In the genomic region with DNA sequence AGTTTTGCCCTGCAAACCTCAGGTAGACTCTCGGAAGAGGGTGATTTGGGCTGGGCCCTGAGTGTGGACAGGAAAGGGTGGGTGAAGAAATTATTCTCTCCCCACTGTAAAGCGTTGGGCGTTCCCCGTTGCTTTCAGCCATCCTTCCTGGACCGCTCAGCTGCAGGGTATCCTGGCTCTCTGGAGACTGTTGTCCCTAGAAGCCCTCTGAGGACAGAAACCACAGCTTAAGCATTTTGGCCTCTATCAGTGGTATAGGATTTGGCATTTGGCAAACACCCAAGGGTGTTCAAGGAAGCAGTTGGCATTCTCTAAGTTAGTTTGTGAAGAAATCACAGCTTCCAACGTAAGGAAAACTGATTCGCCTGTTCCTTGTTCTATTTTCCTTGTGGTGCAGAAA, we compare ENCODE assay signal across 15 mouse cellular contexts.
DNase-seq lines count a peak whose midpoint lies in the region; ATAC-seq and TF ChIP-seq lines count a peak whose summit lies in the region.
"Had no signal": no experiment of that assay in that cellular context is flagged by ENCODE, and none has a peak within 500 bp of the region (broad histone marks: within the 10 kb centered on the region; RNA-seq: fewer than 3 reads in every experiment).

No protein-coding gene starts in this region.

- H3K9me3 ChIP-seq in forebrain, embryonic 13.5 days (replicated peaks): no peaks in the 10 kb centered on the region
- H3K9me3 ChIP-seq in forebrain, embryonic 12.5 days: no peaks in the 10 kb centered on the region
- no peaks in the 10 kb centered on the region for H3K9me3 ChIP-seq in kidney, postnatal 0 days (replicated peaks; ENCODE audit: low read length)
- H3K9me3 ChIP-seq in neural tube, embryonic 13.5 days: no peaks in the 10 kb centered on the region
- no peaks in the 10 kb centered on the region for H3K9me3 ChIP-seq in neural tube, embryonic 15.5 days (replicated peaks)
- H3K9me3 ChIP-seq: embryonic facial prominence, embryonic 12.5 days; intestine, embryonic 15.5 days had no signal

- no peaks in the 10 kb centered on the region for H3K27me3 ChIP-seq in forebrain, embryonic 13.5 days
- no peaks in the 10 kb centered on the region for H3K27me3 ChIP-seq in forebrain, embryonic 12.5 days
- no peaks in the 10 kb centered on the region for H3K27me3 ChIP-seq in kidney, postnatal 0 days (ENCODE audit: insufficient read depth, low read length)
- H3K27me3 ChIP-seq in neural tube, embryonic 13.5 days: no peaks in the 10 kb centered on the region
- no peaks in the 10 kb centered on the region for H3K27me3 ChIP-seq in neural tube, embryonic 15.5 days (replicated peaks)
- H3K27me3 ChIP-seq: embryonic facial prominence, embryonic 12.5 days; intestine, embryonic 15.5 days had no signal

- H3K9ac ChIP-seq in forebrain, embryonic 13.5 days: no peak overlapping the region
- no peak overlapping the region for H3K9ac ChIP-seq in forebrain, embryonic 12.5 days
- no peak overlapping the region for H3K9ac ChIP-seq in kidney, postnatal 0 days (ENCODE audit: low read depth, low read length)
- H3K9ac ChIP-seq in neural tube, embryonic 13.5 days: no peak overlapping the region
- H3K9ac ChIP-seq in neural tube, embryonic 15.5 days (replicated peaks): no peak overlapping the region
- H3K9ac ChIP-seq: embryonic facial prominence, embryonic 12.5 days; intestine, embryonic 15.5 days; lung, embryonic 14.5 days had no signal

- ATAC-seq in forebrain, embryonic 13.5 days: no peak
- ATAC-seq in forebrain, embryonic 12.5 days (ENCODE audit: low FRiP score): no peak
- no peak for ATAC-seq in kidney, postnatal 0 days (replicated peaks; ENCODE audit: low FRiP score, low read depth)
- no peak for ATAC-seq in neural tube, embryonic 13.5 days (ENCODE audit: low read depth)
- no peak for ATAC-seq in neural tube, embryonic 15.5 days (ENCODE audit: low FRiP score)
- ATAC-seq: forebrain, embryonic 16.5 days had no signal

- peaks cover 18% of the 10 kb centered on the region for H3K4me1 ChIP-seq in forebrain, embryonic 13.5 days
- peaks cover 18% of the 10 kb centered on the region for H3K4me1 ChIP-seq in forebrain, embryonic 12.5 days
- H3K4me1 ChIP-seq in kidney, postnatal 0 days (replicated peaks; ENCODE audit: insufficient read depth, low read length): peaks cover 8% of the 10 kb centered on the region
- peaks cover 45% of the 10 kb centered on the region for H3K4me1 ChIP-seq in neural tube, embryonic 13.5 days (replicated peaks)
- H3K4me1 ChIP-seq in neural tube, embryonic 15.5 days: peaks cover 26% of the 10 kb centered on the region

- no peak for DNase-seq in kidney, postnatal 0 days (ENCODE audit: low spot score)
- no peak for DNase-seq in kidney, postnatal 14 days
- DNase-seq in lung, postnatal 36 days: peak; percentile 50
- DNase-seq in natural killer cell, adult 2 months (ENCODE audit: low spot score in 2 of 2): no peak
- DNase-seq: adrenal gland, postnatal 10 days; cerebellum, postnatal 14 days; layer of hippocampus, postnatal 36 days; lung, embryonic 14.5 days had no signal

- no peak overlapping the region for H3K4me3 ChIP-seq in forebrain, embryonic 13.5 days
- H3K4me3 ChIP-seq in forebrain, embryonic 12.5 days (replicated peaks): no peak overlapping the region
- H3K4me3 ChIP-seq in kidney, postnatal 0 days (replicated peaks; ENCODE audit: low read depth, low read length): no peak overlapping the region
- H3K4me3 ChIP-seq in neural tube, embryonic 13.5 days: no peak overlapping the region
- H3K4me3 ChIP-seq in neural tube, embryonic 15.5 days (replicated peaks): no peak overlapping the region
- H3K4me3 ChIP-seq: embryonic facial prominence, embryonic 12.5 days; intestine, embryonic 15.5 days had no signal

- TF ChIP-seq CTCF in kidney, postnatal 0 days (IDR thresholded peaks at IDR 0.05; ENCODE audit: low read depth): no peak

- H3K27ac ChIP-seq in forebrain, embryonic 13.5 days: peak overlapping the region; percentile 6; the same call in 1 of the 2 replicates
- no peak overlapping the region for H3K27ac ChIP-seq in forebrain, embryonic 12.5 days
- 0 out of 2 replicates have a peak overlapping the region, but pooled peaks have one; percentile 40 for H3K27ac ChIP-seq in kidney, postnatal 0 days
- peak overlapping the region; percentile 18; the same call in 1 of the 2 replicates for H3K27ac ChIP-seq in neural tube, embryonic 13.5 days (replicated peaks)
- H3K27ac ChIP-seq in neural tube, embryonic 15.5 days (replicated peaks): no peak overlapping the region
- H3K27ac ChIP-seq: intestine, embryonic 15.5 days had no signal

- 89% methylated on average over 7 of the region's 7 CpGs for WGBS in forebrain, embryonic 13.5 days
- 93% methylated on average over 7 of the region's 7 CpGs for WGBS in forebrain, embryonic 12.5 days
- WGBS in kidney, postnatal 0 days: 75% methylated on average over 7 of the region's 7 CpGs
- 72% methylated on average over 7 of the region's 7 CpGs for WGBS in neural tube, embryonic 13.5 days
- 77% methylated on average over 7 of the region's 7 CpGs for WGBS in neural tube, embryonic 15.5 days

- no peak overlapping the region for H3K4me2 ChIP-seq in forebrain, embryonic 13.5 days
- H3K4me2 ChIP-seq in forebrain, embryonic 12.5 days: no peak overlapping the region
- no peak overlapping the region for H3K4me2 ChIP-seq in kidney, postnatal 0 days (ENCODE audit: low read length)
- H3K4me2 ChIP-seq in neural tube, embryonic 13.5 days: no peak overlapping the region
- H3K4me2 ChIP-seq in neural tube, embryonic 15.5 days: no peak overlapping the region
- H3K4me2 ChIP-seq: embryonic facial prominence, embryonic 12.5 days; intestine, embryonic 15.5 days; lung, embryonic 14.5 days had no signal

- H3K36me3 ChIP-seq in forebrain, embryonic 13.5 days (ENCODE audit: poor library complexity, severe bottlenecking): no peaks in the 10 kb centered on the region
- no peaks in the 10 kb centered on the region for H3K36me3 ChIP-seq in forebrain, embryonic 12.5 days (replicated peaks)
- no peaks in the 10 kb centered on the region for H3K36me3 ChIP-seq in kidney, postnatal 0 days (ENCODE audit: insufficient read depth, low read length)
- no peaks in the 10 kb centered on the region for H3K36me3 ChIP-seq in neural tube, embryonic 13.5 days
- no peaks in the 10 kb centered on the region for H3K36me3 ChIP-seq in neural tube, embryonic 15.5 days
- H3K36me3 ChIP-seq: intestine, embryonic 15.5 days had no signal

Comparison
In these comparisons a context has a peak if more than half of its experiments do, and no peak if none do; other contexts are left out.
1. H3K27ac ChIP-seq: peak in forebrain, embryonic 13.5 days (single experiment), kidney, postnatal 0 days (single experiment) and neural tube, embryonic 13.5 days (single experiment); none in forebrain, embryonic 12.5 days (single experiment) and neural tube, embryonic 15.5 days (single experiment).